39 mouse cellular contexts compared by ENCODE assay signal in the genomic region with DNA sequence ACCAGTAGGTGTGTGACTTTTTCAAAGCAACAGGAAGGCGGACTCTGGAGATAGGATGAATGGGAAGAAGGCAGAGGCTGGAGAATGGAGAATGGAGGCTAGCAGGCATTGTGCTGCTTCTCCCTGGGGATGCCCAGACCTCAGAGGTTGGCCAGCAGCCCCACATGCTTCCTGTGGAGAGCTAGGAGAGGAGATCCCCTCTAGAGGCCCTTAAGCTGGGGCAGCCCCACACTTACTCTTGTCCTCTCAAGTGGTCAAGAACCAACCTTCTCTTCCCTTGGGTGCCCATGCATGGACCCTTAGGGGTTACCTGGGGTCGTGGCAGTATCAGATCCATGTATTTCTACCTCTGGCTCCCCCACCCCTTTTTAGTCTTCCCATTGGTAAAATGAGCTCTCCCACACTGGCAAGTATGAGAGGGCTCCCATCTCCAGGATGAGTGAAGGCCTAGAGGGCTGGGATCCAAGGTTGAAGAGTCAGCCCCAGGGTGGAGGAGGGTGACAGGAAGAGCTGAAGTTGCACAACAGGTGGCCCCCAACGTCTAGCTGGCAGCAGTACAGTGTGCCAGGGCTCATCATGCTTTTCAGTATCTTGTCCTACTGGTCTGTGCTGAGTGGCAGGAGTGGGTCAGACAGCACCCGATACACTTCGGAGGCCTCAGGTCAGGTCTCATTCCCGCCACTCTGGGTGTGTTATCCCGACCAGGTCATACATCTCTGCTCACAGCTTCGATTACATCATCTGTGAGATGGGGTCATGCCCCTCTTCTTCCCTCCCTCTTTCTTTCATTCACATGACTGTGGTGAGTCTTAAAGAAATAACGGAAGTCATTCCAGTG. TPM values are rescaled to one million over a fixed set of nuclear protein-coding genes. Genes with fewer than 3 reads are reported as not detected.
DNase-seq lines count a peak whose midpoint lies in the region; ATAC-seq and TF ChIP-seq lines count a peak whose summit lies in the region.
"Had no signal": no experiment of that assay in that cellular context is flagged by ENCODE, and none has a peak within 500 bp of the region (broad histone marks: within the 10 kb centered on the region; RNA-seq: fewer than 3 reads in every experiment).

No protein-coding gene starts in this region.

- TF ChIP-seq CTCF in C2C12 (IDR thresholded peaks at IDR 0.05; ENCODE audit: control insufficient read depth, insufficient read depth, insufficient read length): no peak

- DNase-seq in adrenal gland, adult 2 months: peak; percentile 55
- DNase-seq in adrenal gland, adult 18-20 months (ENCODE audit: low spot score in 2 of 2): no peak
- DNase-seq in forebrain, embryonic 11.5 days (ENCODE audit: low spot score): no peak
- no peak for DNase-seq in left cerebral cortex, adult 8-10 months (ENCODE audit: low spot score in 2 of 2)
- DNase-seq: cerebellum, adult 11-12 months; cerebellum, adult 9-11 months; gastrocnemius, postnatal 10 days; heart, postnatal 36 days; kidney, adult 9 months; kidney, postnatal 14 days; retina, postnatal 1 day; right cerebral cortex, postnatal 14 days; thymus, postnatal 4 days had no signal

- H3K27ac ChIP-seq in forebrain, embryonic 11.5 days (ENCODE audit: low read depth, low read length): no peak overlapping the region
- H3K27ac ChIP-seq: forebrain, embryonic 13.5 days; hindbrain, embryonic 14.5 days; limb, embryonic 13.5 days; lung, embryonic 15.5 days; midbrain, embryonic 13.5 days; neural tube, embryonic 15.5 days had no signal

- peak overlapping the region; percentile 61 for H3K4me2 ChIP-seq in myocyte (ENCODE audit: low read depth)
- no peak overlapping the region for H3K4me2 ChIP-seq in forebrain, embryonic 11.5 days (ENCODE audit: low read depth, low read length, severe bottlenecking)
- H3K4me2 ChIP-seq: forebrain, embryonic 13.5 days; heart, embryonic 11.5 days; hindbrain, embryonic 14.5 days; limb, embryonic 13.5 days; liver, embryonic 11.5 days; lung, embryonic 15.5 days; midbrain, embryonic 13.5 days; neural tube, embryonic 15.5 days had no signal

- ATAC-seq in common myeloid progenitor, adult 5-6 weeks (replicated peaks; ENCODE audit: low read depth, poor library complexity, severe bottlenecking): peak; percentile 23; the same call in 1 of the 2 replicates
- no peak for ATAC-seq in forebrain, embryonic 11.5 days (replicated peaks; ENCODE audit: low FRiP score)
- ATAC-seq: CD4-positive, CD25-positive, alpha-beta regulatory T cell, adult 4 months; forebrain, embryonic 13.5 days; intestine, postnatal 0 days; midbrain, embryonic 13.5 days had no signal

- H3K79me3 ChIP-seq in C2C12 (ENCODE audit: low read depth): no peaks in the 10 kb centered on the region

- H3K9ac ChIP-seq in forebrain, embryonic 11.5 days (ENCODE audit: low read length): no peak overlapping the region
- H3K9ac ChIP-seq: forebrain, embryonic 13.5 days; hindbrain, embryonic 14.5 days; limb, embryonic 13.5 days; lung, embryonic 15.5 days; midbrain, embryonic 13.5 days; neural tube, embryonic 15.5 days had no signal

- 86% methylated on average over 9 of the region's 9 CpGs for WGBS in forebrain, embryonic 11.5 days

- H3K4me3 ChIP-seq in C2C12 (ENCODE audit: insufficient read depth, poor library complexity, severe bottlenecking) (no peak overlapping the region), myocyte (no peak overlapping the region)
- no peak overlapping the region for H3K4me3 ChIP-seq in forebrain, embryonic 11.5 days (ENCODE audit: low read depth, low read length)
- H3K4me3 ChIP-seq: erythroblast, embryonic 14.5 days; forebrain, embryonic 13.5 days; limb, embryonic 13.5 days; lung, embryonic 15.5 days; midbrain, embryonic 13.5 days; neural tube, embryonic 15.5 days had no signal

- H3K27me3 ChIP-seq in C2C12 (ENCODE audit: control insufficient read depth, insufficient read depth, insufficient read length) (no peaks in the 10 kb centered on the region), myocyte (ENCODE audit: control insufficient read depth, insufficient read depth, insufficient read length) (no peaks in the 10 kb centered on the region)
- H3K27me3 ChIP-seq in forebrain, embryonic 11.5 days (ENCODE audit: control insufficient read depth, insufficient read depth, low read length): no peaks in the 10 kb centered on the region
- H3K27me3 ChIP-seq: forebrain, embryonic 13.5 days; limb, embryonic 13.5 days; lung, embryonic 15.5 days; midbrain, embryonic 13.5 days; neural tube, embryonic 15.5 days had no signal

- H3K36me3 ChIP-seq in C2C12 (ENCODE audit: control insufficient read depth, insufficient read depth) (no peaks in the 10 kb centered on the region), myocyte (ENCODE audit: control insufficient read depth, insufficient read depth) (no peaks in the 10 kb centered on the region)
- H3K36me3 ChIP-seq in forebrain, embryonic 11.5 days (ENCODE audit: control insufficient read depth, insufficient read depth, low read length): no peaks in the 10 kb centered on the region
- H3K36me3 ChIP-seq: limb, embryonic 13.5 days; lung, embryonic 15.5 days; midbrain, embryonic 13.5 days; neural tube, embryonic 15.5 days had no signal

- H3K4me1 ChIP-seq in forebrain, embryonic 11.5 days (replicated peaks; ENCODE audit: control insufficient read depth, insufficient read depth, low read length): no peaks in the 10 kb centered on the region
- H3K4me1 ChIP-seq: forebrain, embryonic 13.5 days; limb, embryonic 13.5 days; lung, embryonic 15.5 days; midbrain, embryonic 13.5 days; neural tube, embryonic 15.5 days had no signal

- no peaks in the 10 kb centered on the region for H3K9me3 ChIP-seq in forebrain, embryonic 11.5 days (ENCODE audit: control insufficient read depth, low read length)
- H3K9me3 ChIP-seq: forebrain, embryonic 13.5 days; limb, embryonic 13.5 days; lung, embryonic 15.5 days; midbrain, embryonic 13.5 days; neural tube, embryonic 15.5 days had no signal

- H3K79me2 ChIP-seq in C2C12 (ENCODE audit: control insufficient read depth, insufficient read depth) (no peaks in the 10 kb centered on the region), myocyte (ENCODE audit: control insufficient read depth, insufficient read depth) (no peaks in the 10 kb centered on the region)

- peak; percentile 19 for TF ChIP-seq POLR2A in myocyte (IDR thresholded peaks at IDR 0.05; ENCODE audit: insufficient read length, low read depth)

- H3ac ChIP-seq in C2C12 (ENCODE audit: control insufficient read depth, insufficient read length, low read depth): no peak overlapping the region
- H3ac ChIP-seq in myocyte (ENCODE audit: control insufficient read depth, insufficient read length): no peak overlapping the region

TF ChIP-seq in C2C12, 6 proteins besides CTCF, POLR2A, EP300 and RAD21:
- TF ChIP-seq USF1 (IDR thresholded peaks at IDR 0.05; ENCODE audit: low read depth): peak; percentile 55
- peak; percentile 82 for TF ChIP-seq MAX (IDR thresholded peaks at IDR 0.05)
- peak; percentile 83 for TF ChIP-seq CEBPB (IDR thresholded peaks at IDR 0.05; ENCODE audit: low read depth)
- no peak for TF ChIP-seq MYOG (IDR thresholded peaks at IDR 0.05; ENCODE audit: control insufficient read depth, extremely low read depth, insufficient read length)
- TF ChIP-seq MYOD1 (IDR thresholded peaks at IDR 0.05; ENCODE audit: control insufficient read depth, insufficient read length, low read depth): peak; percentile 98
- no peak for TF ChIP-seq FOSL1 (IDR thresholded peaks at IDR 0.05; ENCODE audit: insufficient read depth, low read length, poor library complexity, severe bottlenecking)
TF ChIP-seq in C2C12: peak in this region for 4.

TF ChIP-seq in myocyte, 11 proteins besides CTCF, POLR2A, EP300 and RAD21:
- TF ChIP-seq TCF12 (IDR thresholded peaks at IDR 0.05; ENCODE audit: insufficient read depth, poor library complexity, severe bottlenecking) (peak; percentile 32), REST (IDR thresholded peaks at IDR 0.05; ENCODE audit: insufficient read depth, insufficient read length) (no peak), TCF3 (IDR thresholded peaks at IDR 0.05; ENCODE audit: insufficient read length, low read depth) (peak; percentile 55), MYOG (IDR thresholded peaks at IDR 0.05; ENCODE audit: control insufficient read depth in 1 of 3, insufficient read depth in 1 of 3, insufficient read length in 2 of 3, low read depth in 2 of 3) (peak in 1 of 3 experiments; percentile 66), MYOD1 (IDR thresholded peaks at IDR 0.05; ENCODE audit: control insufficient read depth in 1 of 3, insufficient read length in 2 of 3, low read depth in 2 of 3) (peak; percentile 92 to 100 (median 99)), CEBPB (IDR thresholded peaks at IDR 0.05; ENCODE audit: insufficient read depth, poor library complexity, severe bottlenecking) (peak; percentile 64; the same call in 1 of the 2 replicates), SRF (IDR thresholded peaks at IDR 0.05; ENCODE audit: control insufficient read depth, insufficient read length, low read depth) (no peak), USF1 (IDR thresholded peaks at IDR 0.05; ENCODE audit: low read depth) (no peak), MAX (IDR thresholded peaks at IDR 0.05; ENCODE audit: low read depth) (no peak), E2F4 (IDR thresholded peaks at IDR 0.05; ENCODE audit: insufficient read depth) (no peak), POLR2AphosphoS2 (IDR thresholded peaks at IDR 0.05; ENCODE audit: insufficient read length, low read depth) (no peak)

RNA-seq across cellular contexts. Expression of a gene that starts 25.6 kb away (rescaled TPM):
- total RNA-seq in adrenal gland, adult 2 months (2021): not detected
- not detected in 2 replicates for polyA plus RNA-seq in adrenal gland, adult 2 months (2012; rRNA removed)
- total RNA-seq in adrenal gland, adult 18-20 months (2021): not detected
- polyA plus RNA-seq in C2C12 (2012; fragmentation: generic; extraction: Trizol): not detected
- total RNA-seq in common myeloid progenitor, adult 5-6 weeks (2017): not detected in 2 replicates
- polyA plus RNA-seq in myocyte (2012; fragmentation: generic; extraction: Trizol): not detected
- not detected in 2 replicates for polyA plus RNA-seq in forebrain, embryonic 11.5 days (2014; fragmentation: Nextera tagmentation; extraction: Ambion mirVana)
- not detected for total RNA-seq in left cerebral cortex, adult 8-10 months (2022)
- total RNA-seq: gastrocnemius, postnatal 10 days; heart, postnatal 36 days; layer of hippocampus, adult 18-20 months; layer of hippocampus, postnatal 10 days; left cerebral cortex, adult 18-20 months; left cerebral cortex, postnatal 36 days; megakaryocyte-erythroid progenitor cell, adult 5-6 weeks had no signal
- polyA plus RNA-seq: embryonic facial prominence, embryonic 14.5 days; erythroblast, embryonic 14.5 days; forebrain, embryonic 13.5 days; gonadal fat pad, adult 2 months; heart, embryonic 11.5 days; heart, embryonic 16.5 days; hindbrain, embryonic 14.5 days; limb, embryonic 13.5 days; liver, embryonic 11.5 days; liver, embryonic 16.5 days; midbrain, embryonic 13.5 days; neural tube, embryonic 15.5 days; stomach, embryonic 14.5 days; testis, adult 2 months had no signal

RNA-seq across cellular contexts. Expression of a gene that starts 43.2 kb away (rescaled TPM):
- total RNA-seq in adrenal gland, adult 2 months (2021): not detected
- not detected in 2 replicates for polyA plus RNA-seq in adrenal gland, adult 2 months (2012; rRNA removed)
- not detected for total RNA-seq in adrenal gland, adult 18-20 months (2021)
- not detected for polyA plus RNA-seq in C2C12 (2012; fragmentation: generic; extraction: Trizol)
- total RNA-seq in common myeloid progenitor, adult 5-6 weeks (2017): not detected in 2 replicates
- not detected for polyA plus RNA-seq in myocyte (2012; fragmentation: generic; extraction: Trizol)
- not detected in 2 replicates for polyA plus RNA-seq in forebrain, embryonic 11.5 days (2014; fragmentation: Nextera tagmentation; extraction: Ambion mirVana)
- total RNA-seq in left cerebral cortex, adult 8-10 months (2022): not detected
- total RNA-seq: gastrocnemius, postnatal 10 days; heart, postnatal 36 days; layer of hippocampus, adult 18-20 months; layer of hippocampus, postnatal 10 days; left cerebral cortex, adult 18-20 months; left cerebral cortex, postnatal 36 days; megakaryocyte-erythroid progenitor cell, adult 5-6 weeks had no signal
- polyA plus RNA-seq: CD4-positive, CD25-positive, alpha-beta regulatory T cell, adult 4 months; embryonic facial prominence, embryonic 14.5 days; erythroblast, embryonic 14.5 days; forebrain, embryonic 13.5 days; gonadal fat pad, adult 2 months; heart, embryonic 11.5 days; heart, embryonic 16.5 days; hindbrain, embryonic 14.5 days; intestine, postnatal 0 days; limb, embryonic 13.5 days; liver, embryonic 11.5 days; liver, embryonic 16.5 days; lung, embryonic 15.5 days; midbrain, embryonic 13.5 days; neural tube, embryonic 15.5 days; small intestine, adult 2 months; stomach, embryonic 14.5 days; testis, adult 2 months had no signal
